Mouse (Mus musculus) left cerebral cortex, postnatal 4 days (tissue): Measurements from ENCODE around the gene Epo. TPM values are rescaled to one million over a fixed set of nuclear protein-coding genes. Genes with fewer than 3 reads are reported as not detected.

Experiments
- DNase-seq: peaks from one replicate; pipeline ENCODE4 v3.0.0-alpha.2; 2022
- intact Hi-C: fragments of 180-260 bp; cut with DNase I; formaldehyde crosslinking; loops from one replicate; pipeline ENCODE4 v1.15.1; 2025
- total RNA-seq, 2 experiments: library from RNA; stranded (reverse); gene quantifications; 2 replicates each; pipeline ENCODE4 v1.2.3; 2021

Epo gene
- total RNA-seq, 2 experiments from 2014 or later = not detected

DNA sequence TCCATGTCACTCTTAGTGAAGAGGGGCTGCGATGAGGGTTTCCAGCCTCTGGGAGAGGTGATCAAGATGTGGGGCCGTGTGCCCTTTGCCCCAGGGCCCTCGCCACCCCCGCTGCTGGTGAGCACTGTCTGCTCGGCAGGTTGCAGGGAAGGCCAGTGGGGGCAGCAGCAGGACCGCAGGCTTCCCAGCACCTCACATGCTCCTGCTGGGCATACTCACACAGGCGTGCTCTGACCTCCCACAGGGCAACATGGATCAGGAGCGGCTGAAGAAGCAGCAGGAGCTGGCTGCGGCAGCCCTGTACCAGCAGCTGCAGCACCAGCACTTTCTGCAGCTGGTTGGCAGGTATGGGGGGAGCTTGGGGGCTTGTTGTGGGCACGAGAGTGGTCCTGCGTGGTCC is 10.3 kb downstream of the Epo start:
- no peak for DNase-seq
- intact Hi-C loops = no loop called here

DNA sequence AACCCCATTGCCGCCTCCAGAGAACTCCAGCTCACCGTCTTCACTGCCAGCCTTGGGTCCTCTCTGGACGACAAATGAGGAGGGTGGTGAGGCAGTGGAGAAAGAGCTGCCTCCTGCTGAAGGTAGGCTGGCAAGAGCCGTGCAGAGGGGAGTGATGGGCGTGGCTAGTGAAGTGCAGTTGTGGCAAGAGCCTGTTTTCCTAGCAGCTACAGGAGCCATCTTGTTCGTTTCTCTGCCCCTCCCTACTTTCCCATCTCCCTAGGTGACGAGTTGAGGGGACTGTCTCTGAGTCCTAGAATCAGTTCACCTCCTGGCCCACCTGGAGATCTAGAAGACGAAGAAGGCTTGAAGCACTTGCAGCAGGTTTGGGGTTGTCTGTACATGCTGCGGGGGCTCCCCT is 11.2 kb downstream of the Epo start:
- no peak for DNase-seq

DNA sequence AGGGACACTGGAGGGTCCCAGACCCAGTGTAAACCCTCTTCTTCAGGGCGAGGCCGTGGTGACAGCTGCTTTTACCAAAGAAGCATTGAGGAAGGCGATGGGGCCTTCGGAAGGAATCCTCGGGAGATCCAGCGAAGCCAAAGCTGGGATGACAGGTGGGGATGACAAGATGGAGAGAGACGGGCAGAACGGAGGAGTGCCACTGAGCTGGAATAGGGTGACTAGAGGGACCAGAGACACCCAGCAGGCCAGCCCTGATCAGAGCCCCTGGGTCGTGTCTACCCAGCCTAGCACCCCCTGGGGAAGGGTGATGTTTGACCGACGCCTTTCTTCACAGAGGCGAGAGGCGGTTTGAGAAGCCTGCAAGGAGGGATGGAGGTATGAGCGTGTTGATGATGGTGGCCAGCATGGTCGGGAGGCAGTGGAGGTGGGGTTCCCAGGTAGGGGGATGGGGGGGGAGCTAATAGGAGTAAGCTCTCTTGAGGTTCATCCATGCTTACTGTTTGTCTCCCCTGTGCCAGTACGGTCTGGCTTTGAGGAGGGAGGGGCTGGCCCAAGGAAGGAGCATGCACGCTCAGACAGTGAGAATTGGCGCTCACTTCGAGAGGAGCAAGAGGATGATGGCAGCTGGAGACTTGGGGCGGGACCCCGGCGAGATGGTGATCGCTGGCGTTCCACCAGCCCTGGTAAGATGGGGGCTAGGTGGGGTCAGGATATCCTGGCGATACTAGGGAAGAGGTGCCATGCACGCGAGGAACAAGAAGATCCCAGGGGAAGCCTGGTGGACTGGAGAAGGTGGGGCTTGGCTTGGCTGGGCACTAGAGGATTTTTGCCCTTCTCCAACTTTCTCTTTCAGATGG is 13.1 kb downstream of the Epo start:
- intact Hi-C loops = no loop called here
- no peak for DNase-seq

More for the DNA sequence above, 11.2 kb downstream of the Epo start:
- intact Hi-C loops = no loop called here

DNA sequence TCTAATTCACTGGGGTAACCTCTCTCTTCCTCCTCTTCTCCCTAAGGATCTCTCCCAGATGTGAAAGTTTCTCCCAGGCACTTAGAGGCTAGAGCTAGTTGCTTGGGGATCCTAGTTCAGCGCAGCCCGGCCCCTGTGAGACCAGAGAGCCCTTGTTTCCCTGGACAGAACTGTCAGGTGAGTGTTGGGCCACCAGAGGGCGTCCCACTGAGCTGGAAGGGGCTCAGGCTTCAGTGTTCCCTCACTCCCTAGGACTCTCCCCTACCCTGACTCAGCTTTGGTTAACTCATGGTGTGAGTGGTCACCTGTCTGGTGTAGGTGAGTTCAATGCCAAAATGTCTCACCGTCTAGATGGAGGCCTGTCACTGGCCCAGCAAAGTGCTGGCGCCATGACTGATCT is 14.6 kb downstream of the Epo start, which contains the start of gene Gigyf1:
Gene Gigyf1 (plus strand): TSS at position 113 of the 400 bp plus-strand sequence.
- DNase-seq = no peak
- intact Hi-C loops = no loop called here

DNA sequence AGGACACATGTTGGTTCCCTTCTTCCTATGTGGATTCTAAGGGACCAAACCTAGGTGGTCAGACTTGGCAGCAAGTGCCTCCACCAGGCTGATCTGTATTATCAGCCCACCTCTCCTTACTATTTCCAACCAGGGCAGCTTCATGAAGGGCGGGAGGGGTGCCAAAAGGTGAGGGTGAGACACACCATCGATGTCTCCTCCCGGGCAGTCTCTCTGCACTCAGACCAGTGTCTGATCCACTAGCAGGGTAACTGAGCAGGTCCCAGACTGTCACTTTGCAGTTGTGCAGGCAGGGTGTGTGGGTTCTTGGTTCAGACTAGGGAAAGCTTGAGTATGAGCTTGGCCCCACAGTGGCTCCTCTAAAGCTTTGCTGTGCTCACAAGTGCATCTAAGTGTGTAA is 18.2 kb downstream of the Epo start:
- intact Hi-C loops = no loop called here
- DNase-seq = no peak

DNA sequence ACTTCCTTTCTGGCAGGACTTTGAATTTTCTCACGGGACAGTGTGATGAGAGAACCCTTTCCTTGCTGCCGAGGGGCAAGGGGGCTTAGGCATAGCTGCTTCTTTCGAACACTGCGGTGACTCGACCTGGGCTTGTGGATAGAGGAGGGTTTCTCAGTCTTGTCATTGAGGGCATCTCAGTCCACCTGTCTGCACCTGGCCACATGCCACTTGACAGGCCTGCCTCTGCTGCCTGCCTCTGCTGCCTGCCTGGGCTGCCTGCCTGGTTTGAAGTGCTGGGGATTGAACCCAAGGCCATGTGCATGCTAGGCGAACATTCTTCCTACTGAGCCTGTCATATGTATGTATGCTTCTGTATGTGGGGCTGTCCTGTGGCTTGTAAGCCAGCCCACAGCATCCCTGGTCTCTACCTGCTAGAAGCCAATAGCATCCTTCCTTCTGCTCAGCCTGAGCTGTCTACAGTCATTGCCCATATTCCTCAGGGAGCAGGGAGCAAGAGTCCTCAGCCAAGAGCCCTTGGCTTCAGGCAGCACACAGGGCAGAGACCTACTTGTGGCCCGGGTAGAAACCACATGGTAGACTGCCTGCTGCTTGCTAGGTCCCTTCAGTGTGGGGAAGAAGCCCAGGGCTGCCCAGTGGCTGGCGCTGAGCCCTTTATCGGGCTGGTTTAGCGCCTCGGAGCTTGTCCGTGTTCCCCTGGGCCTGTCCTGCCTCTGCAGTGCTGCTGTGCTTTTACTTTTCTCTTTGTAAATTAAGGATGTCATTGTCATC is 18.9 kb downstream of the Epo start:
- no peak for DNase-seq
- intact Hi-C loops = no loop called here

DNA sequence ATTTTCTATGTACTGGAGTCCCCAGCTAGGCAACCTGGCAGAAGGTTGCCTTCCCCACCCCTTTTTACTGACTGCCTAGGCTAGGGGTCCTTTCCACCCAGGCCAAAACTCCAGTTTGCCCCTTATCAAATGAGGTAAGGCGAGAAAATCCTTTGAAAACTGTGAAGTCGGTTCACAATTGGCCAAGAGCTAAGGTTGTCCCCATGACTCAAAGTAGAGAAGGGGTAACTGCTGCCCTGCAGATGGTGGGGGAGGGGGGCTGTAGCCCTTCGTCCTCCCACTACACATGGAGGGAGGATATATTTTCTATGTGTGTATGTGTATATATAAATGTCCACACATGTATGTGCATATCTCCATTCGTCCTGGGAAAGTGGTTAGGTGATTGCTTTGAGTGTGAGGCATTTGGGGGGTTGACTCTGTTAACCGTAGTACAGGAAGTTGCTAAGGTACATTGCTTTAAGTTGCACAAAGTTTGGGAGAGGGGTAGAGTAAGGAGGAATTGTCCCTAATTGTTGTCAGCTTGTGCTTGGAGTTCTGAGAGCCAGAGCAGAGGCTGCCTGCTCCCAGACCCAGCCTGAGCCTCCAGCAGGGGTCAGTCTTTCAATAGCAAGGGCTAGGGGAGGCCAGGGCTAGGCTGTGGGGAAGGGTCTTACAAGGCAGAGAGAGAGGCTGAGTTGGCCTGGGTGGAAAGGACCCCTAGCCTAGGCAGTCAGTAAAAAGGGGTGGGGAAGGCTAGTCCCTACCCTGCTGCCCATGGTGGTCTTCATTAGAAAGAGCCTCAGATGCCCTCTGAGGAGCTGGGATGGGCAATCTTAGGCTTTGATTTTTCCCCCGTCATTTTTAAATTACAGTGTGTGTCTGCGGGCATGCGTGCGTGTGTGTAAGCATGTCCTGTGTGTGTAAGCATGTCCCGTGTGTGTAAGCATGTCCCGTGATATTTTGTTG is 19.9 kb downstream of the Epo start:
- intact Hi-C loops = no loop called here
- DNase-seq = peak; percentile 64

DNA sequence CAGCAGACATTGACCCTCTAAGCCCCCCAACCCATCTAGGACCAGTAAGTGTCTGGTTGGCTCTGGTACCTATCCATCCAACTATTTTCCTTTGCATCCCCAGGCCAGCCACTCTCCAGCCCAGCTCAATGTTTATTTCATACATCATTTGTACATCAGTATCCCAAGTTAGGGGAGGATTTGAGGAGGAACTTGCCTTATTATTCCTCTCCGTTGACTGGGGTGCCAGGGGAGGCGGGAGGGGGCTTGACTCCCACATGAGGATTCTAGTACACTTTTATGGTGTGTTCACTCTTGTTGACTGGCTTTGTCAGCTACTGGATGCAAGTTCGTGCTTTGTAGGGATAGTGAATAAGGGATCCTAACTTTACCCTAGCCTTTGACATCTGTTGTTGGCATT is 21.3 kb downstream of the Epo start:
- no peak for DNase-seq
- intact Hi-C loops = no loop called here

DNA sequence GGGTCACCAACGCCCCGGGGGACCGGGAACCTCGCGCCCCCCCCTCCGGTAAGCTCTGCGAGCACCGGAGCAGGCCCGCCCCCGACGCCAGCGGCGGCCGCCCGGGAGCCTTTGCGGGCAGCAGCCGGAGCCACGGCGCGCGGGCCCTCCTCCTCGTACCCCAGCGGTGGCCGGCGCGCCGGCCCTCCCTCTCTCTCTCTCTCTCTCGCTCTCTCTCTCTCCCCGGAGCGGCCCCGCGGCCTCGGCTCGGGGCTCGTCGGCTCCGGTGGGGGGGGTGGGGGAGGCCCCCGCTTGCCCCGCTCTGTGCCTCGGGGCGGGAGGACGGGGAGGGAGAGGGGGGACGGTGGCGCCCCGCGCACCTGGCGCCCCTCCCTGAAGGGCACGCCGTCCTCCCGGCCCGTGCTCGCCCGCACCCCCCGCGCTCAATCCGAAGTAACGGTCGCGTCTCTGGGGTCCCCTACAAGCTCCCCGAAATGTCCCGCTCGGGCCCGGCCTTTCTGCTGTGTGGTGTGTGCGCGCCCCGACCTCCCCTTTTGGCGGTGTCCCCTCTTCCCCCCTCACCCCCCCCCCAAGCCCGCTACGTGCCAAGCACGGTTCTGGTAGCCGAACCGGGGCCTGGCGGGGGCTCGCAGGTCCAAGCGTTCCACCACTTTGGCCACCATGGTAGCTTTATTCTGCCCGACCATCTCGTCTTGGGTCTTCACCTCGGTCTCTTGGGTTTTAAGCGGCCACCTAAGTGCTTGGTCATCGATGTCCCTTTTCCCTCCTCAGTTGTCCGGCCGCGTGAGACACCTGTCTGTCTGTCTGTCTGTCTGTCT is 22.3 kb downstream of the Epo start:
- intact Hi-C loops = no loop called here
- DNase-seq = no peak

DNA sequence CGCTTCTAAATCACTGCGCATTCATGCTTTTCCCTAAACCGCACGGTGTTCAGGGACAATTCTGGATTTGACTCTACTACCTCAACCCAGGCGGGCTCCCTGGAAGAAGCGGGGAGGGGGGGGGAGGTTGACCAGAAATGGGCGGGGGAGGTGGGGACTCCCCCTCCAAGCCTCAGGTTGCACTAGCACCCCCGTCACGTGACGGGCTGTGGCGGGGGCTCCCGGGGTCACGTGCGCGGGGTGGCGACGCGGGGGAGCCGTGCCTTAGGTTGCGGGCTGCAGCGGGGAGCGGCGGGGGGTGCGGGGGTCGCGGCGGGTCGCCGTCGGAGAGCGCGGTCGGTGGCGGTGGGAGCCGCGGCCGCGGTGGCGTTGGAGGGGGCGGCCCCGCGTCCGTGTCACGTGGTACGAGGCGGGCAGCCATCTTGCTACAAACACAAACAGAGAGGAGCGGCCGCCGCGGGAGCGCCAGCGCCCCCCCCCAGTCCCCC is 23.0 kb downstream of the Epo start:
- intact Hi-C loops = no loop called here
- DNase-seq = peak; percentile 79

DNA sequence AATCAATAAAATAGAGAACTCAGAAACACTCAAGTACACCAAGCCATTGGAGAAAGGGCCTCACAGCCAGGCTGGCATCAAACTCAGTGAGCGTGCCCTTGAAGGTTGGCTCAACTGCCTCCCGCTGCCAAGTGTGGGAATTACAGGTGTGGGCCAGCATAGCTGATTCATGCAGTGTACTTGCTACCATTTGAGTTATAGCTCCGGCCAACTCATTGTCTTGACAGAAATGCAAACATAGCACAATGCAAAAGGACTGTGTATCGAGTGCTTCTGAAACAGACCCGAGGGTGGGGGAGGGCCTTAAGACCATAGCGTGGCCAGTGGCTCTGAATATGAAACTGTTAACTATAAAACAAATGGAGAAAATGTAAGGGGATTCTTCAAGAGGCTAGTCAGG is 29.0 kb downstream of the Epo start:
- DNase-seq = no peak
- intact Hi-C loops = no loop called here

DNA sequence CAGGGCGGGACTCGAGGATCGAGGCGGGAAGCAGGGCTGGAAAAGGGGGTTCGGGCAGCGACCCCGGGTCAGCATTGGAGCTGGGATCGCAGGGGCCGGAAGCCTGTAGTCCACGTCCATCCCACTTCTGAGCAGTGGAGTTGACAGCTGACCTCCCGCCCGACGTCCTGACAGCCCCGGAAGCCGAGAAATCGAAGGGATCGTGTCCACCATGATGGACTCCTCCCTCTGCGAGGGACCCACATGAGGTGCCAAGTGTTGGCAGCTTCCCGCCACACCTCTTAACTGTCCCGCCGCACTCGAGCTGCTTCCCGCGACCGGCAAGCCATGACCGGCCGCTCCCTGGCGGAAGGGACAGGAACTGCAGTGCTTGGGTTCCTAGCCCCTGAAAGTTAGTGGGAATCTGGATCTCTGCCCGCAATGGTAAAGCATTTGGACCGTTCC is 30.4 kb downstream of the Epo start:
- DNase-seq = peak; percentile 94
- intact Hi-C loops = no loop called here

DNA sequence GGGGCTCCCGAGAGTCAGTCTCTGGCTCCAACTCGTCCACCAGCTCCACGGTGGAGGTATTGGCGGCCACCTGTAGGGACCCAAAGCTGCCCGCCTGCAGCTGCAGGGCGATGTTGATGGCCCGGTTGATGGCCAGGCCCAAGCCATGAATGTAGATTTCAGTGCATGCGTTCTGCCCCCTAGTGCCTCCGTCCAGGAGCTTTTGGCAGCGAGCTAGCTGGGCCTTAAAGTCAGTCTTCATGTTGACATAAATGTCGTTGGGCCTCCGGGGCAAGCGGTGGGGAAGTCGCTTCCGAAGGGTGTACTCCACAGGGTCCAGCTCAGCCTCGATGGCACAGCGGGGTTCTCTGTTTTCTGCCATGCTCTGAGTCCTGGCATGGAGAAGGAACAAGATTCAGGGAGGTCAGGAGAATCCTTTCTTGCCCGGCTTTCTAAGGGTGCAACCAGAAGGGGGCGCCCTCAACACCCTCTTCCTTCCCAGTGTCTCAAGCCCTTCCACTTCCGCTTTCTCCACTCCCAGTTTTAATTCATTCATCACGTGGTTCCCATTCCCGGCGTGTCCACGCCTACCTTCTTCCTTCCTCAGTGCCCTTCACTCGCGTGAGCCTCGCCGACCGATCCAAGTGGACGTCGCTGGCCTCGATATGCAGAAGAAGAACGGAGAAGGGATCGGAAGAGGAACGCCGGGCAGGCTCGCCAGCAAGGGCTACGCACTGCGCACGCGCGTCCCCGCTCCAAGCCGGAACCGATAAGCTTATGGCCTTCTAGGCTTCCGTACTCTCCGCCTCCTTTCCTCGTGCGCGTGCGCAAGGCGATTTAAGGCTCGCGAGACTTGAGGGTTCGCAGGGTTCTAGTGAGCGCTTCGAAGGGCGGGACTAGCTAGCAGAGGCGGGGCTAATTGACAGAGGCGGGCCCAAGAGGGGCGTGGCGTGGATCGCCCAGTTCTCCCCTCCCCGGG is 31.1 kb downstream of the Epo start, which contains the start of gene Pop7:
Gene Pop7 (minus strand): TSS at position 810 of the 958 bp plus-strand sequence.
- intact Hi-C loops = loop anchor here (2.0 kb wide), 1 partner anchor 163 kb away; no protein-coding TSS in a partner anchor

DNA sequence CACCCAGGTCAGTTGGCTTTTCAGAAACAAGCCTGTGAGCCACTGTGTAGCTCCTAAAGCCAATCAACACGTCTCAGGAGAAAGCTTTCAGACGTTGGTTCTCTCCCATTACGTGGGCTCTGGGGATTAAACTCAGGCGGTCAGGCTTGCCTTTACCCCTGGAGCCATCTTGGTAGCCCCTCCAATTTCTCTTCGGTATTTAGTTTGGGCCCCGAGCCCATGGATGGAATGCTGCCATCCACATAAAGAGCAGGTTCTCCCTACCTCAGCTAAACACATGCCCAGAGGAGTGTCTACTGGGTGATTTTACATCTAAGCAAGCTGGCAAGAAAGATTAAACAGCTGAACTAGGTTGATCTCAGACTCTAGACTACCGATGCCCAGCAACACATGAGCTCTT is 32.9 kb downstream of the Epo start:
- no peak for DNase-seq
- intact Hi-C loops = loop anchor here (2.0 kb wide), 1 partner anchor 161 kb away; no protein-coding TSS in a partner anchor

More for the DNA sequence above, 31.1 kb downstream of the Epo start, which contains the start of gene Pop7:
- peak; percentile 100 for DNase-seq

DNA sequence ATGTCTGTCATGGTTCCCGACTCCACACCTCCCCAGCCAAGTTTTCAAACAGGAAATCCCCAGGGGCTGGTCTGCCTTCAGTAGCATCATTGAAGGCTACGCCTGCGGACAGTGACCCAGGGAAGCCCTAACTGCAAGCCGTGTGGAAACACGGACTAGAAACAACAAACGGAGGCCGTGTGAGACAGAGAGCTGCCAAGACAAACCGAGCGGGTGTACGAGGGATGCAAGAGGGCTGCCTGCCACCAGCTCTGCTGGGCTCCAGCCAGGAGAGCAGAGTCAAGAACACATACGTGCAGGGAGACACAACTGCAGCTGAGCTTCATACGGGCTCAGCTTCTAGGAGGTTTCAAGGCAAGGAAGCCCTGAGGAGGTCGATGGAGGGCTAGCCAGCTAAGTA is 39.2 kb downstream of the Epo start:
- DNase-seq = peak; percentile 17
- intact Hi-C loops = no loop called here

DNA sequence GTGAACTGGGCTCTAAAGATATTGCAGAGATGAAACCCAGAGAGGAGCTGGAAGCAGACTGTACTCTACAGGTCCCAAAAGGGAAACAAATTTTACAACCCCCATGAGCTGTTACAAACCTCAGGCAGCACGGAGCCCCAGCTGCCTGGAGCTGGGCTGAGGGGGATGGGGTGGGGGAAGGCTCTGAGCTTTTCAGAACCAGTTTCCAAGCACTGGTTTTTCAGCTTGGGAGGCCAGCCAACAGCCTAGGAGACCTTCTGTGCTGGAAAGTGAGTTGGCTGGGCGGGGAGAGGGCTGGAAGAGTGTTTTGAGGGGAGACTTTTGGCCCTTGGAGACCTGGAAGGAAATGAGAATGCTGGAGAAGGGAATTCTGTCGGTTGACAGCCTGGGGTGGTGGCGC is 41.5 kb downstream of the Epo start:
- intact Hi-C loops = no loop called here
- peak; percentile 71 for DNase-seq

DNA sequence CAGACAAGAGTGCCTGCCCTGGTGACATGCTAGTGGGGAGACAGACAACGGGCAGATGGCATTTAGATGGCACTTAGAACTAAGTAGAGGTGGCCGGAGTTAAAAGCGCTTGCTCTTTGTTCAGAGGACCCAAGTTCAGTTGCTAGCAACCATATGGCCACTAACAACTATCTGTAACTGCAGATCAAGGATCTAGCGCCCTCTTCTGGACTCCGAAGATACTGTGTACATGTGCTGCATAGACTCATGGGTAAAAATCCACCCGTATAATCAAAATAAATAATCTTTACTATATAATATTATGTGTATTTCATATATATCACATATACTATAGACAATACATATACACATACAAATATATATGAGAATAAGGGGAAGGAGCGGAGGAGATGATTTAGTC is 45.4 kb downstream of the Epo start:
- intact Hi-C loops = no loop called here

DNA sequence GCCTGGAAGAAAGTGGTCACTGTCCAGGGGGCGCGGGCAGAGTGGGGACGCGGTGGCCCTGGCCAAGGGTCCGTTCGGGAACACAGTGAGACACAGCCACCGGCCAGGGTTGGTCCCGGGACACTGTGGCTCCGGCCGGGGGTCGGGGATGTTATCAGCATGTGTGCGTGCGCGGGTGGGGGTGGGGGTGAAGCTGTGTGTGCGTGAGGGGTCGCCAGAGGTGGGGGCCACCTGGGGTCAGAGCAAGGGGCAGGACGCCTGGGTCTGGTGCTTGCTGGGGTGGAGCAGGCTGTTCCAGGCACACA is 47.2 kb downstream of the Epo start:
- no peak for DNase-seq
- intact Hi-C loops = no loop called here

More for the DNA sequence above, 45.4 kb downstream of the Epo start:
- no peak for DNase-seq
